Mouse (Mus musculus): ENCODE measurements at regions not wholly inside any gene's neighbourhood (a gene's known extent, or its start where the extent isn't known, plus 50 kb on each side); places are given as distances from the start of the nearest gene placed in this dataset.

DNA sequence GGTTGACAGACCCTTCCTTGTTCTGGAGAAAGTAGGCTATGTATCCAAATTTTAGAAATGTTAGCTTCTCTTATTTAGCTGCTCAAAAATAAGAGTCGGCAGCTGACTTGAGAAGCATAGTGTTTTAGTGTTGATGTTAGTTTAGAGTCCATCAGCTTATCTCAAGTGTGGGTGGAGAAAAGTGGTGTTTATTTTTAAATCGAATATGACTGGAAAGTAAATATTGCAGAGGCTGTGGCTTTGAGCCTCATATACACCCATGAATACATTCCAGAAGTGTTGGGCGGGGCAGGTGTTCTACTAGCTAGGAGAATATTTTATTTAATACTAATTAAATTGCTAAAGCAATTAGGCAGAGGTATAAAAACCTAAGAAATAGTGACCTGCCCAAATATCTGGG lies 583.6 kb upstream of the Nr5a2 start:
- H3K4me2 ChIP-seq (ENCODE audit: low read depth, low read length): no peak overlapping the region
- ATAC-seq (ENCODE audit: low read depth): no peak
- no peaks in the 10 kb centered on the region for H3K27me3 ChIP-seq (ENCODE audit: control insufficient read depth, insufficient read depth, low read depth, low read length)
- WGBS: 49% methylated on average over 3 of the region's 3 CpGs
- no peak overlapping the region for H3K4me3 ChIP-seq (ENCODE audit: low read length)
- H3K4me1 ChIP-seq (replicated peaks; ENCODE audit: control insufficient read depth, insufficient read depth, low read length): peaks cover 8% of the 10 kb centered on the region
- no peaks in the 10 kb centered on the region for H3K9me3 ChIP-seq (ENCODE audit: control insufficient read depth, low read length)
- no peak overlapping the region for H3K27ac ChIP-seq (ENCODE audit: low read length)
- no peaks in the 10 kb centered on the region for H3K36me3 ChIP-seq (ENCODE audit: control insufficient read depth, insufficient read depth, low read length)
- H3K9ac ChIP-seq (ENCODE audit: low read length): no peak overlapping the region

- peak; percentile 48 for ATAC-seq (ENCODE audit: low read depth)
- peak overlapping the region; percentile 70 for H3K27ac ChIP-seq (ENCODE audit: low read length)
These were observed 581.2 kb upstream of the Nr5a2 start for GRCm38 (mm10) chr1:137541453-137541852.

GRCm38 (mm10) chr1:137539424-137540116 lies 579.3 kb upstream of the Nr5a2 start:
- ATAC-seq (ENCODE audit: low read depth): peak; percentile 87

More at GRCm38 (mm10) chr1:137541453-137541852, 581.2 kb upstream of the Nr5a2 start:
- Histone ChIP-seq H3K9ac (ENCODE audit: low read length) (peak overlapping the region; percentile 39; the same call in 1 of the 2 replicates), H3K4me3 (ENCODE audit: low read length) (no peak overlapping the region), H3K9me3 (ENCODE audit: control insufficient read depth, low read length) (no peaks in the 10 kb centered on the region), H3K4me2 (ENCODE audit: low read depth, low read length) (peak overlapping the region; percentile 34; the same call in 1 of the 2 replicates), H3K4me1 (replicated peaks; ENCODE audit: control insufficient read depth, insufficient read depth, low read length) (peaks cover 8% of the 10 kb centered on the region), H3K36me3 (ENCODE audit: control insufficient read depth, insufficient read depth, low read length) (no peaks in the 10 kb centered on the region), H3K27me3 (ENCODE audit: control insufficient read depth, insufficient read depth, low read depth, low read length) (no peaks in the 10 kb centered on the region)
- 46% methylated on average over 9 of the region's 9 CpGs for WGBS

GRCm38 (mm10) chr1:137514750-137515149 lies 554.5 kb upstream of the Nr5a2 start:
- Histone ChIP-seq H3K4me3 (ENCODE audit: low read length) (no peak overlapping the region), H3K4me1 (replicated peaks; ENCODE audit: control insufficient read depth, insufficient read depth, low read length) (no peaks in the 10 kb centered on the region), H3K9me3 (ENCODE audit: control insufficient read depth, low read length) (no peaks in the 10 kb centered on the region), H3K27me3 (ENCODE audit: control insufficient read depth, insufficient read depth, low read depth, low read length) (no peaks in the 10 kb centered on the region), H3K4me2 (ENCODE audit: low read depth, low read length) (no peak overlapping the region), H3K27ac (ENCODE audit: low read length) (no peak overlapping the region), H3K36me3 (ENCODE audit: control insufficient read depth, insufficient read depth, low read length) (no peaks in the 10 kb centered on the region), H3K9ac (ENCODE audit: low read length) (no peak overlapping the region)
- no peak for ATAC-seq (ENCODE audit: low read depth)
- 98% methylated on average over 2 of the region's 2 CpGs for WGBS

More at GRCm38 (mm10) chr1:137539424-137540116, 579.3 kb upstream of the Nr5a2 start:
- Histone ChIP-seq H3K4me1 (replicated peaks; ENCODE audit: control insufficient read depth, insufficient read depth, low read length) (peaks cover 8% of the 10 kb centered on the region), H3K4me3 (ENCODE audit: low read length) (no peak overlapping the region), H3K27me3 (ENCODE audit: control insufficient read depth, insufficient read depth, low read depth, low read length) (no peaks in the 10 kb centered on the region), H3K4me2 (ENCODE audit: low read depth, low read length) (0 out of 2 replicates have a peak overlapping the region, but pooled peaks have one; percentile 22), H3K36me3 (ENCODE audit: control insufficient read depth, insufficient read depth, low read length) (no peaks in the 10 kb centered on the region), H3K9me3 (ENCODE audit: control insufficient read depth, low read length) (no peaks in the 10 kb centered on the region), H3K27ac (ENCODE audit: low read length) (peak overlapping the region; percentile 91), H3K9ac (ENCODE audit: low read length) (no peak overlapping the region)
- WGBS: 40% methylated on average over 12 of the region's 12 CpGs

DNA sequence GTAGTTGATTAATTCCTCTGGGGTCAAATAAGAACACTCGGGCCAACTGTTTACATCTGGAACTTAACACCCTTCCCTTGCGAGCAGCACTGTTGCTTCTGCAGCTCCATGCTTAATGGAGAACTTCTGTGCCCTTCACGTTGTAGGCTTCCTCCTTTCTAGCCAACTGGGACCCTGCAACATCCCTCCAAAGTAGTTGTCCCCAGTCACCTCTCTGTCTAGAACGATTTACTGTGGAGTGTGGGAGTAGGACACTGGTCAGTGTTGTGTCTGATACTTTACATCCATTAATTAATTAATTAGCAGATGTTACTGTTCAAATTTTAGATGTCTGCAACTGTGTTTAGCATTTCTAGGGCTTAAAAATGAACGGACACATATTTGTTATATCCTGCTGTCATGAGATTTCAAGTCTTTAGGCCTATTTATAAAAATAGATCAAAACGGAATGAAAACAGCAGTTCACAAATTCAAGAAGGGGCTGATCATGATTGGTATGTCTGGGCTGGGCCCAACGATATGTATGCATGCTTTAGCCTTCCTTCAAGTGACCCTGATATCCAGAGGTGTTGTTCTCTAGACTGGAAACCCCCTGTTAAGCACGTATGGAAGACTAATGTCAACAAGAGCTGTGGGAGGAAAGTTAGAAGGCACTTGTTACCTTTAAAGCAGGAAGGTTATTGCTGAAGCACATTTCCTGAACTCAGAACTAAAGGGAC lies 543.6 kb upstream of the Nr5a2 start:
- 38% methylated on average over 8 of the region's 8 CpGs for WGBS
- Histone ChIP-seq H3K9me3 (ENCODE audit: control insufficient read depth, low read length) (no peaks in the 10 kb centered on the region), H3K27ac (ENCODE audit: low read length) (no peak overlapping the region), H3K4me3 (ENCODE audit: low read length) (no peak overlapping the region), H3K4me1 (replicated peaks; ENCODE audit: control insufficient read depth, insufficient read depth, low read length) (no peaks in the 10 kb centered on the region; the same call in 1 of the 2 replicates), H3K9ac (ENCODE audit: low read length) (no peak overlapping the region), H3K36me3 (ENCODE audit: control insufficient read depth, insufficient read depth, low read length) (no peaks in the 10 kb centered on the region), H3K4me2 (ENCODE audit: low read depth, low read length) (no peak overlapping the region), H3K27me3 (ENCODE audit: control insufficient read depth, insufficient read depth, low read depth, low read length) (no peaks in the 10 kb centered on the region)
- ATAC-seq (ENCODE audit: low read depth): no peak

DNA sequence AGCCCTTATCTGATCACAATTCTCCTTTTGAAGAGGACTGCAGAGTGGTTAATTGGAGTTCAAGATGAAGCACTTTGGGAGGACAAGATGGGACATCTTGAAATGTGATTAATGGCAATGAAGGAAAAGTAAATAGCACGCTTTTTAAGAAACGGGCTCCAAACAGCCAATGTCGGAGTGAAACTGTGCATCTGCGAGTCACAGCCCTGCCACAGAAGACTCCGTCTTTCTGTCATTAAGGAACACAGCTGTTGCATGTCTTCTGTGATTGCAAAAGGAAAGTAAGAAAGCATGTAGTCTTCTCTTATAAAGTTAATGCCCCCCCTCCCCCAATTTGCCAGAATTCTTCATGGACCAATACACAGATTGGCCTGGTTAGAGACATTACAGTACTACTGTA lies 528.0 kb upstream of the Nr5a2 start:
- Histone ChIP-seq H3K36me3 (ENCODE audit: control insufficient read depth, insufficient read depth, low read length) (no peaks in the 10 kb centered on the region), H3K4me3 (ENCODE audit: low read length) (no peak overlapping the region), H3K27me3 (ENCODE audit: control insufficient read depth, insufficient read depth, low read depth, low read length) (no peaks in the 10 kb centered on the region), H3K4me1 (replicated peaks; ENCODE audit: control insufficient read depth, insufficient read depth, low read length) (no peaks in the 10 kb centered on the region), H3K27ac (ENCODE audit: low read length) (no peak overlapping the region), H3K9me3 (ENCODE audit: control insufficient read depth, low read length) (no peaks in the 10 kb centered on the region), H3K4me2 (ENCODE audit: low read depth, low read length) (no peak overlapping the region), H3K9ac (ENCODE audit: low read length) (no peak overlapping the region)
- peak; percentile 76 for ATAC-seq (ENCODE audit: low read depth)
- 41% methylated on average over 5 of the region's 5 CpGs for WGBS

DNA sequence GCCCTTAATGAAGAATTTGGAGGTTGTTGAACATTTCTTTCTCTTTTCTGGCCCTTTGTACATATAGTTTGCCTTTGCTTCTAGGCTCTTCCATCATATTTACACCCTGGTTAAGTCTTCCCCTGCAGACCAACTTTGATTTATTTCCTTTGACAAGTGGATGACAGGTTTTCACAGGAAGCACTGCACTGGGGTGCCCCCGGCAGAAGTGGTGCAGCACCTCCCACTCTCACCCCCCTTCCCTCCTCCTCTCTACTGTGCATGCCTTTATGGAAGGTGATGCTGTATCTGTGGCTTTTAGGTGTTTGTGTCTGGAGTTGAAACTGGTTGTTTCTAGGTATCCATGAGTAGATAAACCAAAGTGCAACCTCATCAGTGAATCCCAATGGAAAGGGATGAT lies 518.2 kb upstream of the Nr5a2 start:
- ATAC-seq (ENCODE audit: low read depth): no peak
- no peak overlapping the region for H3K27ac ChIP-seq (ENCODE audit: low read length)
- no peak overlapping the region for H3K4me2 ChIP-seq (ENCODE audit: low read depth, low read length)
- no peaks in the 10 kb centered on the region for H3K36me3 ChIP-seq (ENCODE audit: control insufficient read depth, insufficient read depth, low read length)
- no peaks in the 10 kb centered on the region for H3K9me3 ChIP-seq (ENCODE audit: control insufficient read depth, low read length)
- no peak overlapping the region for H3K4me3 ChIP-seq (ENCODE audit: low read length)
- H3K27me3 ChIP-seq (ENCODE audit: control insufficient read depth, insufficient read depth, low read depth, low read length): no peaks in the 10 kb centered on the region
- 0% methylated on average over 1 of the region's 1 CpGs for WGBS
- no peaks in the 10 kb centered on the region; the same call in 1 of the 2 replicates for H3K4me1 ChIP-seq (replicated peaks; ENCODE audit: control insufficient read depth, insufficient read depth, low read length)
- H3K9ac ChIP-seq (ENCODE audit: low read length): no peak overlapping the region

DNA sequence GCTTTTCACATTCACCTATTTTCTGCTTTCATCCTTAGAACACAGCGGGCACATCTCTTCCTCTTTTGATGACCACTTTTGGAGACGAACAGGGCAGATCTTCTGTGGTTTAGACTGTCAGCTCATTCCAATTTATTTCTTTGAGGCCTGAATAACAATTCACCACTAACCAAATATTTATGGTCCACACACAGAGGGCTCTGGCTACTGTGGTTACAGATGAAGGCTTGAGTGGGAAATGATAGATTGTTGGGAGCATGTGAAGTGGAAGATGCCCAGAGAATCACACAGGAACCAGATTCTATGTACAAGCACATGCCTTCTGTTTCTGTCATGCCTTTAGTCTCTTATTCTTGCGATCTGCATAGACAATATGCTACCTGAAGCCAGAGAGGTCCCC lies 517.0 kb upstream of the Nr5a2 start:
- H3K4me3 ChIP-seq (ENCODE audit: low read length): no peak overlapping the region
- H3K36me3 ChIP-seq (ENCODE audit: control insufficient read depth, insufficient read depth, low read length): no peaks in the 10 kb centered on the region
- no peak for ATAC-seq (ENCODE audit: low read depth)
- WGBS: 72% methylated on average over 3 of the region's 3 CpGs
- H3K9me3 ChIP-seq (ENCODE audit: control insufficient read depth, low read length): no peaks in the 10 kb centered on the region
- no peaks in the 10 kb centered on the region for H3K27me3 ChIP-seq (ENCODE audit: control insufficient read depth, insufficient read depth, low read depth, low read length)
- no peak overlapping the region for H3K9ac ChIP-seq (ENCODE audit: low read length)
- H3K27ac ChIP-seq (ENCODE audit: low read length): no peak overlapping the region
- H3K4me2 ChIP-seq (ENCODE audit: low read depth, low read length): no peak overlapping the region
- no peaks in the 10 kb centered on the region; the same call in 1 of the 2 replicates for H3K4me1 ChIP-seq (replicated peaks; ENCODE audit: control insufficient read depth, insufficient read depth, low read length)

DNA sequence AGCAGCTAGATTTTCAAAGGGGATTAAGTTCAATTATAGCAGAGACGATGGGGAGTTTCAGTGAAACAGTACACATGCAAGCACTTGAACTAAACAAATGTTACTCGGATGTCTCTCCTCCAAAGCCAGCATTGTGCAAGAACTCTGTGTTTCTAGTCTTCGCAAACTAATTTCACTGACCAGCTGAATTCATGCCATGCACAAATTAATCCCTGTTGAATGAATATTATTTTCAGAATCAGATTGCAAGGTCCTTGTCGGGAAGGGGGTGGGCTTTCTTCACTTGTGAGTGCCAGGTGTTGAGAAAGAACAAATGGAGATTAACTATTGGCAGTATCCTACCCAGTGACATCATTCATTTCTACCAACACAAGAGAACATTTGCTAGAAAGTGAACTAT lies 514.6 kb upstream of the Nr5a2 start:
- 0 out of 2 replicates have a peak overlapping the region, but pooled peaks have one; percentile 5 for H3K27ac ChIP-seq (ENCODE audit: low read length)
- ATAC-seq (ENCODE audit: low read depth): peak; percentile 49; the same call in 1 of the 2 replicates
- H3K9ac ChIP-seq (ENCODE audit: low read length): no peak overlapping the region
- H3K4me2 ChIP-seq (ENCODE audit: low read depth, low read length): no peak overlapping the region
- no peaks in the 10 kb centered on the region for H3K9me3 ChIP-seq (ENCODE audit: control insufficient read depth, low read length)
- no peaks in the 10 kb centered on the region; the same call in 1 of the 2 replicates for H3K4me1 ChIP-seq (replicated peaks; ENCODE audit: control insufficient read depth, insufficient read depth, low read length)
- WGBS: 48% methylated on average over 4 of the region's 4 CpGs
- H3K4me3 ChIP-seq (ENCODE audit: low read length): no peak overlapping the region
- H3K36me3 ChIP-seq (ENCODE audit: control insufficient read depth, insufficient read depth, low read length): no peaks in the 10 kb centered on the region
- H3K27me3 ChIP-seq (ENCODE audit: control insufficient read depth, insufficient read depth, low read depth, low read length): no peaks in the 10 kb centered on the region
